Mouse (Mus musculus) spleen, adult 2 months (tissue): ENCODE data around the gene Abr. TPM values are rescaled to one million over a fixed set of nuclear protein-coding genes. Genes with fewer than 3 reads are reported as not detected.
A peak's percentile ranks its signal among the peaks of the same experiment; 100 is the strongest.

ENCODE experiments used
- DNase-seq, 2 experiments: peaks; one replicate each; pipeline versions ENCODE4 v3.0.0 to v3.0.0-alpha.2; 2012 to 2021; ENCODE audit warnings: low spot score in 2 of 2, low read depth in 1 of 2
- H3K27ac ChIP-seq: fragments of 200-500 bp; 2 replicates; pipeline ENCODE4 v1.5.1; 2012; ENCODE audit warnings: low read length, inconsistent platforms; ENCODE audit not compliant: insufficient read depth
- H3K27me3 ChIP-seq: fragments of 200-500 bp; 2 replicates; pipeline ENCODE4 v1.6.1; 2012; ENCODE audit warnings: mild to moderate bottlenecking, moderate library complexity, low read length, inconsistent platforms; ENCODE audit not compliant: control insufficient read depth, insufficient read depth
- H3K36me3 ChIP-seq: fragments of 200-500 bp; 2 replicates; pipeline ENCODE4 v1.6.1; 2012; ENCODE audit warnings: mild to moderate bottlenecking, low read length, inconsistent platforms; ENCODE audit not compliant: control insufficient read depth, insufficient read depth
- H3K4me1 ChIP-seq: fragments of 200-500 bp; 2 replicates; pipeline ENCODE4 v1.6.1; 2011; ENCODE audit warnings: inconsistent platforms; ENCODE audit not compliant: control insufficient read depth, insufficient read depth, insufficient read length
- H3K4me3 ChIP-seq: fragments of 200-500 bp; 2 replicates; pipeline ENCODE4 v1.5.1; 2011; ENCODE audit warnings: mild to moderate bottlenecking, inconsistent platforms; ENCODE audit not compliant: insufficient read depth, insufficient read length; ENCODE audit errors: extremely low read depth
- CTCF ChIP-seq: fragments of 200-500 bp; IDR thresholded peaks from 2 replicates; pipeline ENCODE4 v1.5.1; 2011; ENCODE audit warnings: mild to moderate bottlenecking, inconsistent platforms; ENCODE audit not compliant: insufficient read depth, insufficient read length, insufficient replicate concordance; ENCODE audit errors: extremely low read depth
- POLR2A ChIP-seq: fragments of 200-500 bp; IDR thresholded peaks from 2 replicates; pipeline ENCODE4 v1.6.1; 2011; ENCODE audit warnings: low read depth, low read length, inconsistent platforms
- WGBS: fragments of 180-500 bp; shearing (Covaris S2); methylation state at CpG from one replicate; pipeline ENCODE4 v1.1.7; 2018; 5-methylcytosine and 5-hydroxymethylcytosine counted together
- polyA plus RNA-seq: library from polyadenylated mRNA; depleted of rRNA; stranded (reverse); fragments of >200 nt; gene quantifications from 2 replicates; pipeline ENCODE4 v1.2.3, GENCODE M21; 2012

Abr gene
- polyA plus RNA-seq, 1 experiment: 37.2 TPM

- no peak for TF ChIP-seq CTCF
- 0 out of 2 replicates have a peak overlapping the region, but pooled peaks have one; percentile 2 for H3K27ac ChIP-seq
- under 1% methylated on average over 26 of the region's 26 CpGs for WGBS
- no peaks in the 10 kb centered on the region for H3K4me1 ChIP-seq
- H3K36me3 ChIP-seq: no peaks in the 10 kb centered on the region
- H3K27me3 ChIP-seq: no peaks in the 10 kb centered on the region
- peak overlapping the region; percentile 81 for H3K4me3 ChIP-seq
- DNase-seq: no peak
Measured at GRCm38 (mm10) chr11:76397650-76398311, 224.3 kb downstream of the Abr start.

DNA sequence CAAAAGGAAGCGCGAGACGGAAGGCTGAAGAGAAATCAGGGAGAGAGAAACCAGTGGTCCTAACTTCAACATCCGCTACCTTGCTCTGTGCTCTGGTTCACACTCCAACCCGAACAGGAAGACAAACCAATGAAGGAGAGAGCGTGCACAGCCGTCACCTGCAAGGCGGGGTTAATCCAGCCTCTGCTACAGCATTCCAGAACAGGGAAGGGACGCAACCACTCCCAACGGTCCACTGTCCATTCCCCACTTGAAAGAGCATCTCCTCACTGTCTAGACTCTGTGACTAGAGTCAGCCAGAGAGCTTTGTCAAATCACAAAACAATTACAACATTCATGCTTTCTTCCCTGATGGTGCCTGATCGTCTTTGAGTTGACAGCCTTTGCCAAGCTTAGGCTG, 229.1 kb downstream of the Abr start:
- Histone ChIP-seq H3K4me1 (no peaks in the 10 kb centered on the region), H3K27me3 (no peaks in the 10 kb centered on the region), H3K4me3 (no peak overlapping the region), H3K36me3 (no peaks in the 10 kb centered on the region), H3K27ac (no peak overlapping the region)
- DNase-seq: no peak
- TF ChIP-seq POLR2A: no peak
- no peak for TF ChIP-seq CTCF
- 94% methylated on average over 11 of the region's 11 CpGs for WGBS

GRCm38 (mm10) chr11:76392532-76392931, 229.6 kb downstream of the Abr start:
- no peak for TF ChIP-seq CTCF
- TF ChIP-seq POLR2A: no peak
- no peak for DNase-seq
- no peak overlapping the region for H3K27ac ChIP-seq
- H3K4me1 ChIP-seq: no peaks in the 10 kb centered on the region
- no peaks in the 10 kb centered on the region for H3K36me3 ChIP-seq
- no peaks in the 10 kb centered on the region for H3K27me3 ChIP-seq
- WGBS: 89% methylated on average over 7 of the region's 7 CpGs
- H3K4me3 ChIP-seq: no peak overlapping the region

- H3K4me3 ChIP-seq: no peak overlapping the region
- TF ChIP-seq CTCF (no peak), POLR2A (no peak)
- no peaks in the 10 kb centered on the region for H3K27me3 ChIP-seq
- no peak for DNase-seq
- H3K4me1 ChIP-seq: no peaks in the 10 kb centered on the region
- H3K27ac ChIP-seq: no peak overlapping the region
- no peaks in the 10 kb centered on the region for H3K36me3 ChIP-seq
- 79% methylated on average over 7 of the region's 7 CpGs for WGBS
Measured at GRCm38 (mm10) chr11:76388711-76389110, 233.4 kb downstream of the Abr start.

DNA sequence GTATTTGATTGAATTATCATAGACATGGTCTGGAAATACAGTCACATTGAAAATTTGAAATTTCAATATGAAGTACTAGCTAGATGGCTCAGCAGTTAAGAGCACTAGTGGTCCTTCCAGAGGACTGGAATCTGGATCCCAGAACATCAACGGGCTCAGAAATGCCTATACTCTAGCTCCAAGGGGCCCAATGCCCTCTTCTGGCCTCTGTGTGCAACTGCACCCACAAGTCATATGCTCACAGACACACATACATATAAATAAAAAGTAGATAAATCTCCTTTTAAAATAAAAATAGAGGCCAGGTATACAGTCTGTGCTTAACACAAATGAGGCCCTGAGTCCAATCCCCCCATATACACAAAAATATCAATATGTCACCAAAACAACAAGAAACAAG, 235.0 kb downstream of the Abr start:
- TF ChIP-seq CTCF (no peak), POLR2A (no peak)
- no peaks in the 10 kb centered on the region for H3K27me3 ChIP-seq
- 94% methylated on average over 1 of the region's 1 CpGs for WGBS
- H3K4me3 ChIP-seq: no peak overlapping the region
- no peaks in the 10 kb centered on the region for H3K4me1 ChIP-seq
- H3K27ac ChIP-seq: no peak overlapping the region
- no peaks in the 10 kb centered on the region for H3K36me3 ChIP-seq
- DNase-seq: no peak

GRCm38 (mm10) chr11:76385746-76386145, 236.4 kb downstream of the Abr start:
- no peak overlapping the region for H3K4me3 ChIP-seq
- no peaks in the 10 kb centered on the region for H3K36me3 ChIP-seq
- no peak overlapping the region for H3K27ac ChIP-seq
- 89% methylated on average over 3 of the region's 3 CpGs for WGBS
- TF ChIP-seq POLR2A (no peak), CTCF (no peak)
- DNase-seq: no peak
- H3K4me1 ChIP-seq: no peaks in the 10 kb centered on the region
- no peaks in the 10 kb centered on the region for H3K27me3 ChIP-seq

DNA sequence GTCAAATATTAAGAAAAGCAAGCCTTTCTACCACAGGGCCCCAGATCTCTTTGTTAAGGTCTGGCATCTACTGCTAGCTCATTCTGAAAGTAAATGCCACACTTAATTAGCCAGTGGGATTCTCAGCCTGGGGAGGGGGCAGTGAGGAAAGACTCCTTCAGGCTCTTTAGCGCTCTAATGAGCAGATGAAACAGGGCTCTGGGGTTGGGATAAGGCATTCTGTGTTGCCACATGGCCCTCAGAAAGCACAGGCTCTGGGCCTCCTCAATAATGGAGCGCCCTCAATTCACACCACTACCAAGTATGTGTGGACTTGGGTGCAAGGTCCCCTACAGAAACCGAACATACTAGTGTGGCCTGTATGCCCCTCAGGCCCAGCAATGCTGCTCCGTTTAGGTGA, 237.1 kb downstream of the Abr start:
- WGBS: 93% methylated on average over 4 of the region's 4 CpGs
- DNase-seq: no peak
- H3K27ac ChIP-seq: no peak overlapping the region
- no peaks in the 10 kb centered on the region for H3K4me1 ChIP-seq
- no peaks in the 10 kb centered on the region for H3K36me3 ChIP-seq
- H3K27me3 ChIP-seq: no peaks in the 10 kb centered on the region
- TF ChIP-seq POLR2A (no peak), CTCF (no peak)
- no peak overlapping the region for H3K4me3 ChIP-seq

- 90% methylated on average over 5 of the region's 5 CpGs for WGBS
- Histone ChIP-seq H3K36me3 (no peaks in the 10 kb centered on the region), H3K4me1 (no peaks in the 10 kb centered on the region), H3K4me3 (no peak overlapping the region), H3K27me3 (no peaks in the 10 kb centered on the region), H3K27ac (no peak overlapping the region)
- no peak for DNase-seq
- TF ChIP-seq CTCF: no peak
- TF ChIP-seq POLR2A: no peak
Measured at GRCm38 (mm10) chr11:76384307-76384706, 237.8 kb downstream of the Abr start.
